Mouse (Mus musculus) ovary, postnatal 14 days (tissue): ENCODE results near the gene Dstn.

Experiments
- DNase-seq: peaks from one replicate; pipeline ENCODE4 v3.0.0; 2022; ENCODE audit warnings: low spot score

Gene Dstn

DNA sequence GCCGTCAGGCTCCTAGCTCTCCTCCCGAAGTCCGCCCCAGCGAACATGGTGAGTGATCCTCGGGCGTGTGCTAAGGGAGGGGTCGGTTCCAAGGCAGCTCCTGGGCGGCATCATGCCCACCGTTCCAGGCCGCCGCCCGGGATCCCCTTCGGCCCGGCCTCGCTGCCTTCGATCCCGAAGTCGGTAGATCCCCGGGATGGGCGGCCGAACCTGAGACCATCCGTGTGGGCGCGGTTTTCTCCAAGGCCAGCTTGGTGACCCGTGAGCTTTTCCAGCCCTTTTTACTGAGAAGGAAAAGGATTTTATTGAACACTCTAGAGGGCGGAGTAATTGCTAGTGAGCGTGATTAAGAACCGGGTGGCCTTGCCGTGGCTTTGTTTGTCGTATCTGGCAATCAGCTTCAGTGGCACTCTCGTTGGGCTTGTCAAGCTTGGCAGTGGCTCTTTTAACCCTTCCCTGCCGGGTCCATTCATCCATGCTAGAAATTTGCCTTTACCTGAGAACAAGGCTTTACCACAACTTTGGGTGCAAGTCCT lies 548 bp downstream of the Dstn start:
- DNase-seq, result peak; percentile 27

DNA sequence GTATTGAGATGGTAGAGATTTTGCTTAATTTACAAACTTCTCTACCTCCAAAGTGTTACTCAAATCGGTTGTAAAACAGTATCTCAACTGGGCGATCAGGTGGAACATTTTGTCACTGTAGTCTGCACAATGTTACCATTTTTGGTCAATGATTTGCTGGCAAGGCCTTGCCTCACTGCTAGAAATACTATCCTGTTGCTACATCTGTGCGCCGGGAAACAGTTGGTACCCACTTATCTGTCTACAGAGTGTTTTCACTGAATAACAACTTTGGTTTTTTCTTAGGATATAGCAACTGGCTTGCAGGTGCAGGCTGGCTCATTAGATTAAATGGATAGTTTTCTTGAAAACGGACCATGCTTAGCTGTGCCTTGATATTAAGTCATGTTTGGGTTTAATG lies 1.1 kb downstream of the Dstn start:
- DNase-seq, result no peak

- no peak for DNase-seq
Observed at GRCm38 (mm10) chr2:143917622-143918021, 2.5 kb downstream of the Dstn start.

DNA sequence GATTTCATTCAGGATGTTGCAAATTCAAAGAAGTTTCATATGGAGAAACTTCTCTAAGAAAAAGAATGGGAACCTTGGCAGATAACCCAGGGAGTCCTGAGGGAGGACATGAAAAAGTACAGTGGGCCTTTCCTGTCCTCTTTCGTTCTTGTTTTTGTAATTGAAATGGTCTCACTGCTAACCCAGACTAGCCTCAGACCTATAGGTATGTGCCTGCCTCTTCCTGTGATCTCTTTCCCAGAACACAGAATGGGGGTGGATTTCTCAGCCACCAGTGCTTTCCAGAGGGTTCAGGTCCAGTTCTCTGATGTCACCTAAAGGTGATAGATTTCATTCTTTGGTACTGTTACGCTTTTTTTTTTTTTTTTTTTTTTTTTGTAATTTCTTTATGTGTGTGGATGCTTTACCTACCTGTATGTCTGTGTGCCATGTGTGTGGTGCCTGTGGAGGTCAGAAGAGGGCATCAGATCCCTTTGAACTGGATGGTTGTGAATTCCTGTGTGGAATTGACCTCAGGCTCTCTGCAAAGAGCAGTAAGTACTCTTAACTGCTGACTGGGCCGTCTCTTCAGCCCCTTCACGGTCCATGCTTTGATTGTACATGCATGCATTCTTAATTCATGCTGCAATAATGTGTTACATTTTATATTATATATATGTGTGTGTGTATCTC lies 3.8 kb downstream of the Dstn start:
- no peak for DNase-seq

DNA sequence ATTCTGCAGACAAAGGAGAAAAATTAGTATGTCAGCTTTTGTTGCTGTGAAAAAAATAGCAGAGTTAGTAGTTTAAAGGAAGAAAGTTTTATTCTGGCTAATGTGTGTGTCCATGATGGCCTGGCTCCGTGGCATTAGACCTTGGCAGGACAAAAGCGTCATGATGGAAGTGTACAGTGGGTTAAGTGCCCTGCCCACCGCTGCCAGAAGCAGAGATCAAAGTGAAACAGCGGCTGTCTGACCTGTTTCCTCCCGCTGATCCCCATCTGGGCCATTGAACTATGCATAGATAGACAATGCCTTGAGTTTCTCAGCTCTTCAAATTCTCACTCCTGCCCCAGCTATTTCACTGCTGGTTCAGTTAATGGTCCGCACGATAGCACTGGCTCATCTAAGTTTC lies 9.0 kb downstream of the Dstn start:
- DNase-seq, result no peak

GRCm38 (mm10) chr2:143925826-143926225 lies 10.7 kb downstream of the Dstn start:
- no peak for DNase-seq

DNA sequence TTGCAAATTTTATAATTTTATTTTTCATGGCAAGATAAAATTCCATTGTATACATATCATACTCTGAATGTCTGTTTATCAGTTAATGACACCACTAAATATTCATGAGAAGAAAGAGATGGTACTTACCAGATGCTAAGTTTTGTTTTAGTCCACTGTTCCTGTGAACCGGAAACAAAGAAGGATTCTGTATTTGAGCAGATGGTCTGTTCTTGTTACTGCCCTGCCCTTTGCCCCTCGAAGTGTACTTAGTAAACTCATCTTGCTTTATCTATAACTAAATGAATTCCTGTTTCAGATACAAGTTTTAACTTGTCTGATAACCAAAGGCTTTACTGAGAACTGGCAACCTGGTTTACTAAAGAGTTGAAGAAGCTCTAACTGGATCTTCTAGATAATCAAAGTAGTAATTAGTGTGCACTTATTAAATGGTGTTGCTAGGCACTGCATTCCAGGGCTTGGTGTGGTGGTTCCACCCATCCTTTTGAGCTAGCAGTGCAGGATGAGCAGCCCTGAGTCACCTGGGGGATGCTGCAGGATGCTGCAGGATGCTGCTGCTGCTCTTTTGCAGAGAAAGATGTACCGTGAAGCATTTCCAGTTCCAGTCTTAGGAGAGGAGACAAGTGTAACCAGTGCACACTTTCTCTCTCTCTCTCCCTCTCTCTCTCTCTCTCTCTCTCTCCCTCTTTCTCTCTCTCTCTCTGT lies 14.6 kb downstream of the Dstn start:
- no peak for DNase-seq

DNA sequence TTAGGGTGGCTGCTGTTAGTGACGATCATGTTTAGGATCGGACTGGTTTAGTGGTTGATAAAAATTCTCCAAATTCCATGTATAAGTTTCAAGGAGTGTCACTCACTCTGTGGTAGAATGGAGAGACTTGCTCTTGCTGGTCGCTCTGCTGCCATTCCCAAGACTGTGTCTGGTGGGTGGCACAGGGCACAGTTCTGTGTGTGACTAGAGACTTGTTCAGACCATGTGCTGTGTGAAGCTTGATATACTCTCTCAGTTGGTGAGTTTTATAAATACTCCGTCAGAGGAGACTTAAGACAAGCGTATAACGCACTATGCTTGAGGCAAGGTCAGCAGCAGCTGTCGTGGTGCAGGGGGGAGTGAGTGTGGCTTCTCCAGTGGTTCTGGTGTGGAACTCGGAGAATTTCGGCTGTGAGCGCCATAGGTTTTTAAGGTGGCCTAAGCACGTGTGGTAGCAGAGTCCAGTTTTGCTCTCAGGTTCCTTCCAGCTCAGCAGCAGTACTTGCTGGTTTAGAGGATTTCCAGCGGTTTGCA lies 17.3 kb downstream of the Dstn start:
- no peak for DNase-seq

DNA sequence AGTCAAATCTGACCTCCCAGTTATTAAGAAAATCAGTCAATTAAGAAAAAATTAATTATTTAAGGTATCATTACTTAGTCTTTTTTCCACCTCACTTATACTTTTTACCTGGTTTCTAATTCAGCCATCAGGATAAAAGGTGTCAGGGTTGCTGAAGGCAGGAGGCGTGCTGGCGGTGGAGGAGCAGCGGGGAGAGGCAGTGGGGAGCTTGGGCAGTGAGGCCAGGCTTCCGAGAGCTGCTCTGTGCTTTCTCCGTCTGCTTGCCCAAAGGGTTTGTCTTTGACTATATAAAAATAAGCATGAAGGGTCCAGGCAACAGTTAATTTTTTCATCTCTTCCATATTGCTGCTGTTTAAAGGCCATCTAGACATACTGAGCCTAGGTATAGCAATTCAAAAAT lies 18.4 kb downstream of the Dstn start:
- no peak for DNase-seq

DNA sequence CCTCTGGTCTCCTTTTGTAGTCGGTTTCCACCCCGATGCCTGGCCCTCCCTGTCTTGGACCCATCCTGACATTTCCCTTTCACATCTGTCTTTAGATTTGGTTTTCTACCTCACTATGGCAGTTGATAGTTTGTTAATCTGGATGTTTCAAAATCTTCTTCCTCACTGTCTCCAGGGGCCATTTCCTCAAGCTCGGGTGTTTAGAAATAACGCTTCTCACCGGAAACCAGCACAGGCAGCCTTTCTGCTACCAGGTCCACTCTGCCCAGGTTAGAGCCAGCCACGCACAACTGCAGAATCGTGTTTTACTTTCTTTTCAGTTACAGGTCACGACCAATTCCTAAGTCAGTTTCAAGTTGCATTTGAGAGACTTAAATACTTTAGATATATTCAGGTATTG lies 19.3 kb downstream of the Dstn start:
- DNase-seq, result no peak

DNA sequence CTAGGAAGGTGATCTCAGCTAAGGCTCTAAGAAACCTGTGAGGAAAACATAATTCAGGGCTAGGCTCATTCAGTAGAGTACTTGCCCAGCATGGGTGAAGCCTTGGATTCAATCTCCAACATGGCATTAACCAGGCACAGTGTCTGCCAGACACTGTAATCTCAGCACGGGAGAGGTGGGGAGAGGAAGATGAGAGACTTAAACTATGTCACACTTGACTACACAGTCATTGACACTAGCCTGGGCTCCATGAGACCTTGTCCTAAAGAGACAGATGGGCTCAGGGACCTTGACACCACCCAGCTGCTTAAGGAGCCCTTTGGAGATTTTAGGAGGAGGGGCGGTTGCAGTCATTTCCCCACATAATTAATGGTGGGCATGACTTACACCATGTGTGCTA lies 22.7 kb downstream of the Dstn start:
- no peak for DNase-seq

DNA sequence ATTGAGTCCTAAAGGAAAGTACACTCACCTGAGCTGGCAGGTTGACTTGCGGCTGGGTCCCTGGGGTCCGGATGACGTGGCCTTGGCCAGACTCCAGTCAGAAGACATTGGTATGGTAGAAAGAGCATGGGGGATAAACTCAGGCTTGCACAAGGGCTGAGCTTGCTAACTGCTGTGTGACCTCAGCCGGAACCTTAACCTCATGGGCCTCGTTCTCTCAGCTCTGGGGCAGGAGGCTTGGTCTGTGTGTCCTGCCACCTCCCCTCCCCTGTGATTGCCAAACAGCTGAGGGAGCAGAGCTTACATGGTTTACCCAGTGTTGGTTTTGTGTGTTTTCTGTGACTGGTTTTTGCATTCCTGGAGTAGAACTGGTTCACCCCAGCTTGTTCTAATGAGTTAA lies 25.3 kb downstream of the Dstn start:
- DNase-seq, result no peak

GRCm38 (mm10) chr2:143944796-143945195 lies 29.7 kb downstream of the Dstn start:
- no peak for DNase-seq

GRCm38 (mm10) chr2:143945466-143946075 lies 30.5 kb downstream of the Dstn start:
- DNase-seq, result no peak

- DNase-seq, result no peak
Observed at GRCm38 (mm10) chr2:143946399-143946798, 31.3 kb downstream of the Dstn start.

DNA sequence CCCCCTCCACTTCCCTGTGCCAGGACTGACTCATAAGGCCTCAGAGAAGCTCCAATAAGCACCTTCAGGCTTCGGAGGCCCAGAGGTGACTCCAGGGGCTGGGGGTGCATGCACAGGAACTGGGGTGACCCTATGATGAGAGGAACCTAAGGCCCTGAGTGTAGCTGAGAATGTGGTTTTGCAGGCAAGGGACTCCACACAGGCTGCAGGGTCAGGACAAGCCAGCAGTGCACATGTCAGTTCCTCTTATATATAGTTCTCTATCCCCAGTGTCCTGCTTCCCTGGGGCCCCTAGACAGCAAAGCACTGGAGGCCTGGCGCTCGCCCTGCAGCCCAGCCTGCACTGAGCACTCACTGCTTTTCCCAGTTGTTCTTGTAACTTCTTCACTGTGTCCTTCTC lies 32.9 kb downstream of the Dstn start:
- no peak for DNase-seq

- DNase-seq, result no peak
Observed at GRCm38 (mm10) chr2:143948416-143948815, 33.3 kb downstream of the Dstn start.

DNA sequence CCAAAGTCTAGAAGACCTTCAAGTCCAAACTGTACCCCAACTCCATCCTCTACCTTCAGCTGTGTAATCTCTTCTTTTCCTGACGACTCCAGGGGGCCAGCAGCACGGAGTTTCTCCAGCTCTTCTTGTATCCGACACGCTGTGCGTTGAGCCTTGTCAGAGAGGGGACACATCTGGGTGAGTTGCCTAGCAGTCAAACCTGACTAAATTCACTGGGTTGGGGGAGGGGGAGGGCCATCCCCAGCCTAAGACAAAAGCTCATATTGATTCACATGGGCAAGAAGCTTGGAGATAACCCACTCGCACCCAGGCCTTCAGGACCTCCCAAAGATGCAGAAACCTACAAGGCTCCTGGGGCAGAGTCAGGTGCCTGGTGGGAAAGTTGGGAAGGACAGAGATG lies 34.1 kb downstream of the Dstn start:
- DNase-seq, result no peak

DNA sequence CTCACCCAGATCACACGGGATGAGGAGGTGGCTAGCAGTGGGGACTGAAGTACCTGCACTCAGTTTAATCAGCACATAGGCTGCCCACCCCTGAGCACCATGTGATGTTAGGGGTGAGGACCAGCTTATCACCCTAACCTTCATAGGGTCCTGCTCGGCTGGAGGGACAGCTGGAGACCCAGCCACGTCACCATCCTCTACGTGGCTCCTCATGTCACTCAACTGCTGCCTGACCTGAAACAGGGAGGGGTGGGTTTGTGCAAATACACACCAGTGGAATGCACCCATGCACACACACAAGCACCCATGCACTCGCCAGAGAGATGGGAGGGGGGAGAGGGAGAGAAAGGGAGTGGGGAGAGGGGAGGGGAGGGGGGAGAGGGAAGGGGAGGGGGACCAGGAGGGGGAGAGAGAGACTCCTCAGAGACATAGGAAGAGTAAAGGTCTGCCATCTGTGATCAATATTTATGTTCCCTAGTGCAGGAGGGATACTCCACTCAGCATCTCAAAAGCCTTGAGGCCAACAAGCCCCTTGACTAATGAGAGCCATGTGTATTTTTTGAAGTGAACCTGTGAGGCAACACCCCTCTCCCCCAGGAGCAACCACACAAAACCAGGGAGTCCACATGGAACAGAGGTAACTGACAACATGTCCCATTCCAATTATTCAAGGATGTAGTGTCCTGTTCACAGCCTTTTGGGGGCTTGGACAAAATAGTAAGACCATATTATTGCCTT lies 35.3 kb downstream of the Dstn start:
- DNase-seq, result no peak

DNA sequence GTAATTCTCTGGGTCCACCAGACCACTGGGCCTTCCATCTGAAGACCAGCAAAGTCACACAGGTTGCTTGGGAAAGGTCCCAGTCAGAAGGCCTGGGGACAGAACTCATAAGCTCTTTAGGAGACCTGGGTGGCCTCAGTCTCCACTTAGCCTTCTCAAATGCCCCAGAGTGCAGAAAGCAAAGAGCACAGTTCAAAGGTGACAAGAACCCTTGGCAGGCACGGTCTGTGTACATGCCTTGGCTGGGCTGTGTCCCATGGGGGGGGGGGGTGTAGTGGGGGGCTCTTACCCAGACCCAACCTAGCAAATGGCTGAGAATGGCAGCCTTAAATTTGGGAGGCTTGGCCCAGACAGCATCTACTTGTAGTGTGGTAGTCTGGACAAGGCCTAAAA lies 35.9 kb downstream of the Dstn start:
- DNase-seq, result no peak

DNA sequence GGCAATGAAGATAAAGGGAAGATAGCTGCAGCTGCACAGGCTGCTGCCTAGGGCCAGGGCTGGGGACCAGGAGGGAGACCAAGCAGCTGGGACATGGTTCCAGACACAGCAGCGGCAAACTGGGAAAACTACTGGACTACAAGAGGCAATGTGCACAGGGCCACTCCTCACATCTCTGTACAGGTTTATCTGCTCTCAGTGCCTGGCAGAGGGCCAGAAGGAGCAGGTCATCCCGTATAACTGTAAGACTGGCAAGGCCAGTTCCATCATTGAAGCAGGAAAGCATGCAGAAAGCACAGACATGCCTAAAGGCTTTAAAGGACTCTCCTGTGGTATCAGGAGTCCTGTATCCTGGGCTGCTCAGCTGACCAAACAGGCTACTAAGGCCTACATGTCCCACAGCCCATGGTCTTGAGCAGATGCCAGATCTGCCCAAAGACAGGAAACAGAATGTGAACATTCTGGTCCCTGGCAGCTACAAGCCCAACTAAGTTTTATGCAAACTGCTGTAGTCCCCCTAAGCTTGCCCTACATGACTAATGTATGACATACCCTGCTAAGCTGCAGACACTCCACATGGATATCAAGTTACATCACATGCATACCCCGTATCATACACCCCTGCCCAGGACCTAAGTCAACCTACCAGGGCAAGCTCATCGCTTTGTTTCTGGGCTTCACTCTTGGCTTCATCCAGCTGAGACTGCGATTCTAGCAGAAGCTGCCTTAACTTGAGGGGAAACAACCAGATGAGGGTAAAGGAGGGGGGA lies 36.6 kb downstream of the Dstn start:
- no peak for DNase-seq

DNA sequence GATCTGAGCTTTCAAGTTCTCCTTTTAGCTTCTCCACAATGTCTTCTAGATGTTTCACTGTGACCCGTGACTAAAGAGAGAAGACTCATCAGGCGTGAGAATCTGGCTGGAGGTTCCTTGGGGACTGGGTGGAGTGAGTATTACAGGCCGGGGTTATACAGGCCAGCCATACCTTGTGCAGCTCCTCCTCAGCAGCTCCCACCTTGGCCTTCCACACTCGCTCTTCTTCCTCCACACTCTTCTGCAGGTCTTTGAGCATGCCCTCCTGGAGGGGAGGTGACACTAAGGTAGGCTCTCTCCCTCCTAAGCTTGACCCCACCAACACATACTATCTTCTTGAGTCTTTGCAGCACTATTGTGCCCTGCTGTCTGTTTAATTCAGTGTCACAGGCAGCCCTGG lies 38.8 kb downstream of the Dstn start:
- DNase-seq, result no peak
